Mouse (Mus musculus) brain, embryonic 14.5 days (tissue): ENCODE measurements around the gene 4933414I15Rik. TPM values are rescaled to one million over a fixed set of nuclear protein-coding genes. Genes with fewer than 3 reads are reported as not detected.

Experiments used
- DNase-seq: peaks from one replicate; pipeline ENCODE4 v3.0.0-alpha.2; 2011; ENCODE audit warnings: low read depth
- CTCF ChIP-seq: fragments of 200-500 bp; IDR thresholded peaks from 2 replicates; pipeline ENCODE4 v1.5.1; 2012; ENCODE audit warnings: inconsistent platforms, mild to moderate bottlenecking, moderate library complexity, borderline replicate concordance; ENCODE audit not compliant: insufficient read depth, insufficient read length; ENCODE audit errors: extremely low read depth
- POLR2A ChIP-seq: fragments of 200-500 bp; IDR thresholded peaks from 2 replicates; pipeline ENCODE4 v1.6.1; 2012; ENCODE audit warnings: mild to moderate bottlenecking, inconsistent platforms, borderline replicate concordance; ENCODE audit not compliant: poor library complexity, insufficient read depth, insufficient read length, severe bottlenecking; ENCODE audit errors: extremely low read depth
- polyA plus RNA-seq: library from polyadenylated mRNA; depleted of rRNA; stranded (reverse); fragments of >200 nt; gene quantifications from 2 replicates; pipeline ENCODE4 v1.2.3, GENCODE M21; 2012; rRNA removed

Gene 4933414I15Rik
- polyA plus RNA-seq, 1 experiment: not detected

GRCm38 (mm10) chr11:50914461-50914860 is 29.1 kb downstream of the 4933414I15Rik start:
- no peak for DNase-seq
- TF ChIP-seq CTCF (no peak), POLR2A (no peak)

GRCm38 (mm10) chr11:50913301-50913700 is 30.3 kb downstream of the 4933414I15Rik start:
- no peak for DNase-seq
- no peak for TF ChIP-seq CTCF
- TF ChIP-seq POLR2A: no peak

GRCm38 (mm10) chr11:50908136-50908535 is 35.4 kb downstream of the 4933414I15Rik start:
- no peak for DNase-seq
- no peak for TF ChIP-seq CTCF
- TF ChIP-seq POLR2A: no peak

- no peak for TF ChIP-seq CTCF
- TF ChIP-seq POLR2A: no peak
- DNase-seq: no peak
Observed at GRCm38 (mm10) chr11:50897359-50897758, 46.2 kb downstream of the 4933414I15Rik start.

GRCm38 (mm10) chr11:50892441-50892840 is 51.1 kb downstream of the 4933414I15Rik start:
- no peak for DNase-seq
- no peak for TF ChIP-seq POLR2A
- TF ChIP-seq CTCF: no peak

Other genes with a start within 250 kb of the 4933414I15Rik start
- 26.2 and 41.6 TPM in 2 replicates for gene Zfp354c, start 116.0 kb downstream of the 4933414I15Rik start, polyA plus RNA-seq
- 1.1 and 1.4 TPM in 2 replicates for gene Zfp879, start 102.2 kb downstream of the 4933414I15Rik start, polyA plus RNA-seq
- gene Grm6, start 93.1 kb downstream of the 4933414I15Rik start, polyA plus RNA-seq: 0.05 and 0.14 TPM in 2 replicates
- 11.0 and 11.1 TPM in 2 replicates for gene Zfp454, start 56.1 kb downstream of the 4933414I15Rik start, polyA plus RNA-seq
- 20.7 and 25.5 TPM in 2 replicates for gene Zfp2, start 27.6 kb downstream of the 4933414I15Rik start, polyA plus RNA-seq
- gene Zfp354b, start 12.1 kb downstream of the 4933414I15Rik start, polyA plus RNA-seq: 2.6 and 2.7 TPM in 2 replicates
- not detected in 2 replicates for gene Prop1, start 10.0 kb upstream of the 4933414I15Rik start, polyA plus RNA-seq
- gene Olfr1378, start 22.8 kb upstream of the 4933414I15Rik start, polyA plus RNA-seq: not detected in 2 replicates
- gene Olfr1377, start 38.2 kb upstream of the 4933414I15Rik start, polyA plus RNA-seq: not detected in 2 replicates
- not detected in 2 replicates for gene Olfr51, start 59.8 kb upstream of the 4933414I15Rik start, polyA plus RNA-seq
- not detected in 2 replicates for gene Olfr54, start 70.5 kb upstream of the 4933414I15Rik start, polyA plus RNA-seq
- gene Olfr1375, start 104.3 kb upstream of the 4933414I15Rik start, polyA plus RNA-seq: not detected in 2 replicates
- gene Zfp354a, start 115.5 kb upstream of the 4933414I15Rik start, polyA plus RNA-seq: 11.4 and 11.6 TPM in 2 replicates